Mouse (Mus musculus): Measurements from ENCODE around the gene Ctdnep1.
A peak's percentile ranks its signal among the peaks of the same experiment; 100 is the strongest.

The Ctdnep1 gene

DNA sequence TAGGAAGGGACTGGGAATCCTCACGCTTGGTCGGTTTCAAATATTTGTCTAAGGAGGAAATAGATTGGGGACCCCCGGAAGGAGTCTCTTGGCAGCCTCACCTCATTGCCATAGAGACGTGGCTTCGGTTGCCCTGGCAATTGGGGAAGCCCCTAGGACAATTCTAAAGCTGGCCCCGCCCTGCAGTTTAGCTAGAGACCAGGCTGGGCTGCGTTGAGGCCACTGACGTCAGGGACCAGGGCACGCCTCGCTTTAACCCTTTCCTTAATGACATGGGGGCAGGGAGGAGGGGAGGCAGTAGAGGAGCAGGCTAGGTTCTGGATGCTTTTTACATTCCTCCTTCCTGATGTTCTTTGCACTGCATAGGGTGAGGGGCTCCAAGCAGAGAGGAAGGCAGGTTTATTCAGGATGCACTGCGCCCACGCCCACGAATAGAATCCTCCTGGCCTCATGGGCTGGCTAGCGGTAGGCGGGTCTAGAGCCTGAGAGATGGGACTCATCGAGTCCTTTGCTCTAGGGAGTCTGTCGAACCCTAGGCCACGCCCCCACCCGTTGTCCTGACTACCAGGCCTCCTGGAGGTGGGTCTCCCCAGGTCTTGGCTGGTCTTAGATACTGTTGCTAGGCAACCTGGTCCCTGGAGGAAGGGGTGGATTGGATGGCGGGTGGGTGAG lies 48.3 kb downstream of the Ctdnep1 start:
- DNase-seq (ENCODE audit: low spot score), result peak; percentile 99

DNA sequence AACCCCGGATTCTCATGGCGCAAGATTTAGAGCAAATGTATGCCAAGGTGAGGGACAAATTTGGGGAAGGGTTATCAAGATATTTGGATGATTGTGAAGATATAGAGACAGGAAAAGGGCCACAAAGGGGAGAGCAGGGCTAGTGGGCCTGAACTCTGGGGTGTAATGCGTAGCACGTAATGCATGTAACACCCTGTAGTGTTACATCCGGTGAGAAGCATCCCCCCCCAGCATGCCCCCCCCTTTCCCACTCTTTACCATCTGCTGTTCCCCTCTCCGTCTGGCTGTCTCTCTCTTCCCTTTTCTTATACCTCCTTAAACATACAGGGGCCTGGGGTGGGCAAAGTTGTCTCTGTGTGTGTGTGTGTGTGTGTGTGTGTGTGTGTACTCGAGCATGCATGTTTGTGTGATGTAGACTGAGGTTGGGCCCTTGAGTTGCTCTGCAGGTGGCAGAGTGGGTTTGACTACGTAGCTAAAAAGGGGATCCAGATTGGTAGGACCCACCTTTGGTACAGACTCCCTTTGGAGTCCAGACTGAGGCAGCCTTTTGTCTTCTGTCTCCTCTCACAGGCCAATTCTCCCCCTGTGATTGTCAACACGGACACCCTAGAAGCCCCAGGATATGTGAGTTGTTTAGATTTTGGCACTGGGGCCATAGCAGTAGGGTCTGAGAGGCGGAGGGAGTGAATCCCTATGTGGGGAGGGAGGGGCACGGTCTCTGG lies 49.0 kb downstream of the Ctdnep1 start:
- DNase-seq (ENCODE audit: low spot score), result no peak

DNA sequence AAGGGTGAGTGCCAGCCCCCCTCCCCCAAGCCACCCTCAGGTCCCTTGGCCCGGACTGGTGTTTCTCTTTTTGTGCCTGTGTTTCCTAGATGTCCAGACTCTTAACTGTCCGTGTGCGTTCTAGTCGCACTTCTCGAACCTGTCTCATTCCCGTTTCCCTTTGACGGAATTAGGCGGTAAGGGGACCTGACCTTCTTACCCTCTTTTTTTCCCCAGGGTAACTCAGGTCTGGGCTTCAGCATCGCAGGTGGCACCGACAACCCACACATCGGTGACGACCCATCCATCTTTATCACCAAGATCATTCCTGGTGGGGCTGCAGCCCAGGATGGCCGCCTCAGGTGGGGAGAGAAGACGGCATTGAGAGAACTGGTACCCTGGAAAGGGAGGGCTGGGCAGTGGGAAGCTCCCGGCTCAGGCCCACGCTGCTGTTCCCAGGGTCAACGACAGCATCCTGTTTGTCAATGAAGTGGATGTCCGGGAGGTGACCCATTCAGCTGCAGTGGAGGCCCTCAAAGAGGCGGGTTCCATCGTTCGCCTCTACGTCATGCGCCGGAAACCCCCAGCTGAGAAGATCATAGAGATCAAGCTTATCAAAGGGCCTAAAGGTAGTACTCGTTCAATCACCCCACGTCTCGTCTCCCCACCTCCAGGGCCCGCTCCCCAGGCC lies 49.8 kb downstream of the Ctdnep1 start:
- no peak for DNase-seq (ENCODE audit: low spot score)

GRCm38 (mm10) chr11:70031321-70031670 lies 50.3 kb downstream of the Ctdnep1 start:
- DNase-seq (ENCODE audit: low spot score), result no peak

DNA sequence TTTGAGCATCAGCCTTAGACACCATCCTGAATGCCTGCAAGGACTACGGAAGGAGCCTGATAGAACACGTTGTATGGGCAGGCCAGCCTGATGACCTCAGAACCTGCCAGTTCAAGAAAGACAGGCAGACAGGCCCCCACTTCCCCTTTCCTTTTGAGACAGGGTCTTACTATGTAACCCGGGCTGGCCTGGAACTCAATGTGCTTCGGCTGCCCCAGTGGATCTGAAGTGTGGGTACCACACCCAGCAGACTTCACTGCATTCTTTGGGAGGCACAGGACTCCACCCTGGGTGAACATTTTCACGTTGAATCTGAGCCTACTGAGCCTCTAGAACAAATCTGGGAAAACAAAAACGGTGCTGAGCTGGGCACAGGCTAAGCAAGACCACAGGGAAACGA lies 57.2 kb downstream of the Ctdnep1 start:
- DNase-seq (ENCODE audit: low spot score), result no peak

GRCm38 (mm10) chr11:70039631-70040030 lies 58.7 kb downstream of the Ctdnep1 start:
- no peak for DNase-seq (ENCODE audit: low spot score)

DNA sequence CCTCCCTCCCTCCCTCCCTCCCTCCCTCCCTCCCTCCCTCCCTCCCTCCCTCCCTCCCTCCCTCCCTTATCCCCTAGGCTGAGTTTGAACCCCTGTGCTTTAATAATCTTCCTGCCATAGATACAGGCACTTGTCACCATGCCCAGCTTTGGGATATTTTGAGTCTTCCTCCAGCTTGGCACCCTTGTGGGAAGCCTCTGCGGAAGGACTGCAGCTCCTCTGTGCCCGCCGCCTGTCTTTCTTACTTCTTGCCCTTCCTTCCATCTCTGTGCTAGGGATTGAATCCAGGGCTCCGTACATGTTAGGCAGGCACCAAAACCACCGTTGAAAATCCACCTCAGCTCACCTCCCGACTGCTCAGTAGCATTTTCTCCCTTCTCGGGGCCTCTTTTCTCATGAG lies 59.2 kb downstream of the Ctdnep1 start:
- DNase-seq (ENCODE audit: low spot score), result no peak
